Mouse (Mus musculus) neural tube, embryonic 11.5 days (tissue): ENCODE results near the gene Sec24b. TPM values are rescaled to one million over a fixed set of nuclear protein-coding genes. Genes with fewer than 3 reads are reported as not detected.

Experiments
- polyA plus RNA-seq: library from polyadenylated mRNA; unstranded; fragments of >200 nt; fragmentation: Nextera tagmentation; extraction: Ambion mirVana; gene quantifications from 2 replicates; pipeline ENCODE4 v1.2.1, GENCODE M21; 2014

The Sec24b gene
- polyA plus RNA-seq, 1 experiment from 2014 or later, result 35.6 TPM

Other genes starting within 250 kb of the Sec24b start
- gene Rrh, start 239.0 kb downstream of the Sec24b start, polyA plus RNA-seq, result not detected in 2 replicates
- 39.1 and 50.2 TPM in 2 replicates for gene Gar1, start 230.2 kb downstream of the Sec24b start, polyA plus RNA-seq
- gene Cfi, start 225.7 kb downstream of the Sec24b start, polyA plus RNA-seq, result 0.15 TPM in 1 of 2 replicates, not detected in the other
- gene Pla2g12a, start 182.9 kb downstream of the Sec24b start, polyA plus RNA-seq, result 20.9 and 22.9 TPM in 2 replicates
- gene Casp6, start 160.1 kb downstream of the Sec24b start, polyA plus RNA-seq, result 58.5 and 60.4 TPM in 2 replicates
- gene Mcub, start 91.3 kb downstream of the Sec24b start, polyA plus RNA-seq, result 1.0 and 1.5 TPM in 2 replicates
- gene Col25a1, start 69.9 kb upstream of the Sec24b start, polyA plus RNA-seq, result 7.2 and 10.0 TPM in 2 replicates